Mouse (Mus musculus): ENCODE results near the gene Plekhh3. TPM values are rescaled to one million over a fixed set of nuclear protein-coding genes. Genes with fewer than 3 reads are reported as not detected.

The Plekhh3 gene
- polyA plus RNA-seq, 1 experiment from 2014 or later: 23.8 TPM

DNA sequence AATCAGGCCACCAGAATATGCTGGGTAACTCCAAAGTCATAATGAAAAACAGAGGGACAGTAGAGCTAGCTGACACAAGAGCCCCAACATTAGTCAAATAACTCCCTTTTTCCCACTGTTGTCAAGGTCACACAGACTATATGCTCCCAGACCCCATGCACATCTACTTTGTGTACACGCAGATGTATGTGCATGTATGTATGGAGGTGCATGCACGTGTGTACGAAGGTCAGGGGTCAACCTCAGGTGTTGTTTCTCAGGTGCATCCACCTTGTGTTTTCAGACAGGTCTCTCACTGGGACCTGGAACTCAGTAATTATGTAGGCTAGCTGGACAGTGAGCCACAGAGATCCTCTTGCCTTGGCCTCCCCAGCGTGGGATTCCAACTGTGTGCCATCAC, 14.3 kb upstream of the Plekhh3 start:
- 92% methylated on average over 4 of the region's 4 CpGs for WGBS
- Histone ChIP-seq H3K4me2 (replicated peaks; ENCODE audit: low read depth) (no peak overlapping the region), H3K4me1 (replicated peaks; ENCODE audit: control insufficient read depth, insufficient read depth) (0 out of 2 replicates have a peak, but pooled peaks cover 2% of the 10 kb centered on the region), H3K4me3 (ENCODE audit: low read depth, low read length) (no peak overlapping the region), H3K9ac (ENCODE audit: low read length) (no peak overlapping the region), H3K36me3 (ENCODE audit: control insufficient read depth, insufficient read depth, low read length) (no peaks in the 10 kb centered on the region), H3K27me3 (ENCODE audit: control insufficient read depth, insufficient read depth, low read length) (no peaks in the 10 kb centered on the region), H3K9me3 (ENCODE audit: control insufficient read depth, low read length) (no peaks in the 10 kb centered on the region), H3K27ac (replicated peaks) (no peak overlapping the region)
- no peak for TF ChIP-seq EP300 (optimal IDR thresholded peaks at IDR 0.05)
- no peak for TF ChIP-seq CTCF (IDR thresholded peaks at IDR 0.05; ENCODE audit: low read depth)
- no peak for ATAC-seq (ENCODE audit: low FRiP score, low TSS enrichment)
- DNase-seq (ENCODE audit: low spot score): no peak

DNA sequence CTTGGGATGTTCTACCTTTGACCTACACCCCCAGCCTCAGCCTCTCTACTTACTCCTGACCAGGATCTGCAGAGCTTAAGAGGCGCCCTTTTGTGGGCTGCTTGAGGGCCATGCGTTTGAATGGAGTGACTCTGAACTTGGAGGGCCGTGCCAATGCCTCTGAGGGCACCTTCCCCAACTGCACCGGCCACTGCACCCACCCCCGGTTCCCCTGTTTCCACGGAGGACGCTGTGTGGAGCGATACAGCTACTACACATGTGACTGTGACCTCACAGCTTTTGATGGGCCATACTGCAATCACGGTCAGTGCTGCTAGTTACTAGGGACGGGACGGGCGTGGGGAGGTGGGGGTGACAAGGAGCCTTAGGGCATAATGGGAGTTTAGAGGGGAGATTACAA, 13.8 kb upstream of the Plekhh3 start:
- 84% methylated on average over 12 of the region's 12 CpGs for WGBS
- ATAC-seq (ENCODE audit: low FRiP score, low TSS enrichment): no peak
- Histone ChIP-seq H3K27me3 (ENCODE audit: control insufficient read depth, insufficient read depth, low read length) (no peaks in the 10 kb centered on the region), H3K4me1 (replicated peaks; ENCODE audit: control insufficient read depth, insufficient read depth) (no peaks in the 10 kb centered on the region), H3K27ac (replicated peaks) (no peak overlapping the region), H3K4me3 (ENCODE audit: low read depth, low read length) (no peak overlapping the region), H3K36me3 (ENCODE audit: control insufficient read depth, insufficient read depth, low read length) (no peaks in the 10 kb centered on the region), H3K9ac (ENCODE audit: low read length) (no peak overlapping the region), H3K4me2 (replicated peaks; ENCODE audit: low read depth) (no peak overlapping the region), H3K9me3 (ENCODE audit: control insufficient read depth, low read length) (no peaks in the 10 kb centered on the region)
- TF ChIP-seq CTCF (IDR thresholded peaks at IDR 0.05; ENCODE audit: low read depth) (no peak), EP300 (optimal IDR thresholded peaks at IDR 0.05) (no peak)
- DNase-seq (ENCODE audit: low spot score): no peak

DNA sequence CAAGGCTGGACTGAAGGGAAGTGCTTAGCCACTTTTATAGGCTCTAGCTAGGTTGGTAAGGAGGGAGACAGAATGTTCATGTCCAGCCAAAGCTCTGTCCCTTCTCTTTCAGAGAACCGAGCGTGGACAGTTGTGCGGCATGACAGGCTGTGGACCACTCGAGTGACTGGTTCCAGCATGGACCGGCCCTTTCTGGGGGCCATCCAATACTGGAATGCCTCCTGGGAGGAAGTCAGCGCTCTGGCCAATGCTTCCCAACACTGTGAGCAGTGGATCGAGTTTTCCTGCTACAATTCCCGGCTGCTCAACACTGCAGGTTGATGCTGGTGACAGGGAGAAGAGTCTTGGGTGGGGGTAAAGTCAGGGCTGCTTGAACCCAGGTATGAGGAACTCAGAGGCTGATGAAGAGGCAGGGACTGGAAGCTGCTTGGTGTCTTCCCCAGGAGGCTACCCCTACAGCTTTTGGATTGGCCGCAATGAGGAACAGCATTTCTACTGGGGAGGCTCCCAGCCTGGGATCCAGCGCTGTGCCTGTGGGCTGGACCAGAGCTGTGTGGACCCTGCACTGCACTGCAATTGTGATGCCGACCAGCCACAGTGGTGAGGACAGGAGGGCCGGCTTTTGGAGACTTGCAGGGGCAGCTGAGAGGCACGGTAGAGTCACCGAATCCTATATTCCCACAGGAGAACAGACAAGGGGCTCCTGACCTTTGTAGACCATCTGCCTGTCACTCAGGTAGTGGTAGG, 11.8 kb upstream of the Plekhh3 start:
- Histone ChIP-seq H3K27ac (replicated peaks) (no peak overlapping the region), H3K9me3 (ENCODE audit: control insufficient read depth, low read length) (no peaks in the 10 kb centered on the region), H3K4me1 (replicated peaks; ENCODE audit: control insufficient read depth, insufficient read depth) (no peaks in the 10 kb centered on the region), H3K4me3 (ENCODE audit: low read depth, low read length) (no peak overlapping the region), H3K9ac (ENCODE audit: low read length) (no peak overlapping the region; the same call in 1 of the 2 replicates), H3K36me3 (ENCODE audit: control insufficient read depth, insufficient read depth, low read length) (no peaks in the 10 kb centered on the region), H3K4me2 (replicated peaks; ENCODE audit: low read depth) (no peak overlapping the region), H3K27me3 (ENCODE audit: control insufficient read depth, insufficient read depth, low read length) (no peaks in the 10 kb centered on the region)
- TF ChIP-seq EP300 (optimal IDR thresholded peaks at IDR 0.05): no peak
- ATAC-seq (ENCODE audit: low FRiP score, low TSS enrichment) (no peak), DNase-seq (ENCODE audit: low spot score) (no peak)
- 73% methylated on average over 14 of the region's 14 CpGs for WGBS

DNA sequence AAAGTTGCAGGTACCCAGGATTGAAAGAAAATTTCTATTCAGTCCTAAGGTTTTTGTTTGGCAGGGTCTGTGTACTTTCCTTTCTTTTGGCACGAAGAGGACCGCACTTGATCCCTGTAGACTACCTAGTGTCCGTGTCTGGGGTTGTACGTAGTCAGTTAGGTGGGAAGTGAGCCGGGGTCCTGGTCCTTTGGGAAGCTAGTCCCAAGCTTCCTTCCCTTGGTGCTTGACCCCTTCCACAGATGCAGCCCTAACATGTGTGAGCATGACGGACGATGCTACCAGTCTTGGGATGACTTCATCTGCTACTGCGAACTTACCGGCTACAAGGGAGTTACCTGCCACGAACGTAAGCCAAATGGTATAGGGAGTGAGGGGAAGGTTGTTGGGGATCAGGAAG, 10.8 kb upstream of the Plekhh3 start:
- no peaks in the 10 kb centered on the region for H3K9me3 ChIP-seq (ENCODE audit: control insufficient read depth, low read length)
- no peak overlapping the region for H3K9ac ChIP-seq (ENCODE audit: low read length)
- WGBS: 89% methylated on average over 11 of the region's 11 CpGs
- no peak overlapping the region for H3K4me2 ChIP-seq (replicated peaks; ENCODE audit: low read depth)
- H3K4me3 ChIP-seq (ENCODE audit: low read depth, low read length): no peak overlapping the region
- ATAC-seq (ENCODE audit: low FRiP score, low TSS enrichment) (no peak), DNase-seq (ENCODE audit: low spot score) (no peak)
- no peaks in the 10 kb centered on the region for H3K27me3 ChIP-seq (ENCODE audit: control insufficient read depth, insufficient read depth, low read length)
- no peak for TF ChIP-seq CTCF (IDR thresholded peaks at IDR 0.05; ENCODE audit: low read depth)
- TF ChIP-seq EP300 (optimal IDR thresholded peaks at IDR 0.05): no peak
- H3K36me3 ChIP-seq (ENCODE audit: control insufficient read depth, insufficient read depth, low read length): no peaks in the 10 kb centered on the region
- no peak overlapping the region for H3K27ac ChIP-seq (replicated peaks)
- H3K4me1 ChIP-seq (replicated peaks; ENCODE audit: control insufficient read depth, insufficient read depth): no peaks in the 10 kb centered on the region; the same call in 1 of the 2 replicates

DNA sequence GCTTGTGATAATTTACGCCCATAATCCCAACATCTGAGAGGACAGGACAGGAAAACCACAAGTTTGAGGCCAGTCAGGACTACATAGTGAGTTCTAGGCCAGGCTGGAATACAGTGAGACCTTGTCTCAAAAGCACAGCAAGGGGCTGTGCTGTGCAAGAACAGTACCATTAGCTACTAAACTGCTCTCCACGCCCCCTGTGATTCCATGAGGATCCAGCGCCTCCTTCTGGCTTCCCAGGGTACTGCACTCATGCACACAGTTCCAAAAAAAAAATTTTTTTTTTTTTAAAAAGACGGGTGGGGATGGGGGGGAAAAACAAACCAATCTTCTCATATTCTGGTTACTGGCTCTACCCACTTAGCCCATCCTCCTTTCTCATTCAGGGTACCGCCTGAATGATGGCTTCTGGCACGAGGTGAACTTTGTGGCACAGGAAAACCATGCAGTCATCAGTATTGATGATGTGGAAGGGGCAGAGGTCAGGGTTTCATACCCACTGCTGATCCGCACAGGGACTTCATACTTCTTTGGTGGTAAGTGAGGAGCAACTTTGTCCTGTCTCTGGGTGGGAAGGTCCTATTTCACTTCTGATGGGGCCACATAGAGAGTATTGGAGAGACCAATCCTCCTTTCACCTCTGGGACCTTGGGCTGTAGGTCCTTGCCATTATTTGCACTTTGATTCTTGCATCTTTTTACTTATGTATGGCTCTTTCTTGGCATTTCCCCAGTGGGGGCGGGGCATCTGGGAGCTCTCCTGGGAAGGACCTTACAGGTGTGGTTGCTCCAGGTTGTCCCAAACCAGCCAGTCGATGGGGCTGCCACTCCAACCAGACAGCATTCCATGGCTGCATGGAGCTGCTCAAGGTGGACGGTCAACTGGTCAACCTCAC, 9.9 kb upstream of the Plekhh3 start:
- H3K4me3 ChIP-seq (ENCODE audit: low read depth, low read length): no peak overlapping the region
- no peak for ATAC-seq (ENCODE audit: low FRiP score, low TSS enrichment)
- peak; percentile 90 for TF ChIP-seq CTCF (IDR thresholded peaks at IDR 0.05; ENCODE audit: low read depth)
- TF ChIP-seq EP300 (optimal IDR thresholded peaks at IDR 0.05): no peak
- H3K36me3 ChIP-seq (ENCODE audit: control insufficient read depth, insufficient read depth, low read length): no peaks in the 10 kb centered on the region
- DNase-seq (ENCODE audit: low spot score): peak; percentile 82
- H3K9ac ChIP-seq (ENCODE audit: low read length): no peak overlapping the region
- peaks cover 2% of the 10 kb centered on the region; the same call in 1 of the 2 replicates for H3K4me1 ChIP-seq (replicated peaks; ENCODE audit: control insufficient read depth, insufficient read depth)
- H3K9me3 ChIP-seq (ENCODE audit: control insufficient read depth, low read length): no peaks in the 10 kb centered on the region
- no peak overlapping the region for H3K27ac ChIP-seq (replicated peaks)
- 41% methylated on average over 10 of the region's 10 CpGs for WGBS
- H3K4me2 ChIP-seq (replicated peaks; ENCODE audit: low read depth): no peak overlapping the region
- H3K27me3 ChIP-seq (ENCODE audit: control insufficient read depth, insufficient read depth, low read length): no peaks in the 10 kb centered on the region

DNA sequence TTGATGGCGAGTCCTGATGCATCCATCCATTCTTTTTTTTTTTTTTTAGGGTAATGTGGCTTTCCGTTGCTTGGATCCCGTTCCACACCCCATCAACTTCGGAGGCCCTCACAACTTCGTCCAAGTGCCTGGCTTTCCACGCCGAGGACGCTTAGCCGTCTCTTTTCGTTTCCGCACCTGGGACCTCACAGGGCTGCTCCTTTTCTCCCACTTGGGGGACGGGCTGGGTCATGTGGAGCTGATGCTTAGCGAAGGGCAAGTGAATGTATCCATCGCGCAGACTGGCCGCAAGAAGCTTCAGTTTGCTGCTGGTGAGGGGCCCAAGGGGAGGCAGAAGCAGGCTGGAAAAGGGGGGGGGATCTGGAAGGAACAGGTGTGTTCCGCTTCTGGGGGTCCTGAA, 9.1 kb upstream of the Plekhh3 start:
- Histone ChIP-seq H3K27ac (replicated peaks) (no peak overlapping the region), H3K27me3 (ENCODE audit: control insufficient read depth, insufficient read depth, low read length) (no peaks in the 10 kb centered on the region), H3K9ac (ENCODE audit: low read length) (no peak overlapping the region), H3K4me1 (replicated peaks; ENCODE audit: control insufficient read depth, insufficient read depth) (peaks cover 4% of the 10 kb centered on the region; the same call in 1 of the 2 replicates), H3K4me3 (ENCODE audit: low read depth, low read length) (no peak overlapping the region), H3K4me2 (replicated peaks; ENCODE audit: low read depth) (no peak overlapping the region), H3K9me3 (ENCODE audit: control insufficient read depth, low read length) (no peaks in the 10 kb centered on the region), H3K36me3 (ENCODE audit: control insufficient read depth, insufficient read depth, low read length) (no peaks in the 10 kb centered on the region)
- TF ChIP-seq CTCF (IDR thresholded peaks at IDR 0.05; ENCODE audit: low read depth) (no peak), EP300 (optimal IDR thresholded peaks at IDR 0.05) (no peak)
- ATAC-seq (ENCODE audit: low FRiP score, low TSS enrichment): no peak
- 54% methylated on average over 17 of the region's 17 CpGs for WGBS
- DNase-seq (ENCODE audit: low spot score): no peak

Data from stomach, postnatal 0 days (tissue).